In genomic region chr7:139319006-139319411, GRCm38 (mm10) we compare ENCODE assay signal across 8 mouse cellular contexts.
DNase-seq lines count a peak whose midpoint lies in the region; ATAC-seq and TF ChIP-seq lines count a peak whose summit lies in the region.

No protein-coding gene starts in this region.

- H3K27me3 ChIP-seq in heart, embryonic 15.5 days = no peaks in the 10 kb centered on the region
- no peaks in the 10 kb centered on the region for H3K27me3 ChIP-seq in limb, embryonic 14.5 days (ENCODE audit: control insufficient read depth, insufficient read depth, low read length)

- ATAC-seq in heart, embryonic 15.5 days (replicated peaks; ENCODE audit: insufficient number of reproducible peaks, insufficient read depth, low FRiP score, low read depth) = peak; percentile 85
- ATAC-seq in limb, embryonic 14.5 days (ENCODE audit: low FRiP score, low read depth) = no peak

- DNase-seq in cerebellum, postnatal 14 days = peak; percentile 44 to 58
- DNase-seq in cerebellum, adult 8-10 months = no peak
- peak; percentile 72 for DNase-seq in Muller cell, postnatal 12 days (ENCODE audit: inconsistent ontology term)
- DNase-seq in limb, embryonic 14.5 days (ENCODE audit: low spot score) = peak; percentile 68
- DNase-seq in testis, postnatal 14 days (ENCODE audit: low spot score) = no peak
- DNase-seq in thymus, postnatal 25 days = no peak
- no peak for DNase-seq in thymus, postnatal 4 days

- no peaks in the 10 kb centered on the region for H3K9me3 ChIP-seq in heart, embryonic 15.5 days (replicated peaks)
- H3K9me3 ChIP-seq in limb, embryonic 14.5 days (ENCODE audit: control insufficient read depth, low read length) = no peaks in the 10 kb centered on the region

- TF ChIP-seq POLR2A in limb, embryonic 14.5 days (IDR thresholded peaks at IDR 0.05; ENCODE audit: borderline replicate concordance, extremely low read depth, insufficient read depth, insufficient read length) = no peak

- H3K36me3 ChIP-seq in heart, embryonic 15.5 days = no peaks in the 10 kb centered on the region
- no peaks in the 10 kb centered on the region for H3K36me3 ChIP-seq in limb, embryonic 14.5 days (ENCODE audit: control insufficient read depth, insufficient read depth, low read length)

- no peak overlapping the region for H3K4me3 ChIP-seq in heart, embryonic 15.5 days
- no peak overlapping the region for H3K4me3 ChIP-seq in limb, embryonic 14.5 days (replicated peaks; ENCODE audit: low read length)

- H3K27ac ChIP-seq in heart, embryonic 15.5 days = peak overlapping the region; percentile 91
- 0 out of 2 replicates have a peak overlapping the region, but pooled peaks have one; percentile 53 for H3K27ac ChIP-seq in limb, embryonic 14.5 days (replicated peaks; ENCODE audit: low read depth, low read length)

- no peak overlapping the region for H3K9ac ChIP-seq in heart, embryonic 15.5 days
- H3K9ac ChIP-seq in limb, embryonic 14.5 days (ENCODE audit: low read depth, low read length, severe bottlenecking) = 0 out of 2 replicates have a peak overlapping the region, but pooled peaks have one; percentile 3

- 0 out of 2 replicates have a peak overlapping the region, but pooled peaks have one; percentile 11 for H3K4me2 ChIP-seq in heart, embryonic 15.5 days
- no peak overlapping the region for H3K4me2 ChIP-seq in limb, embryonic 14.5 days (replicated peaks; ENCODE audit: low read depth, low read length, severe bottlenecking)

- peaks cover 30% of the 10 kb centered on the region for H3K4me1 ChIP-seq in heart, embryonic 15.5 days (replicated peaks)
- peaks cover 19% of the 10 kb centered on the region for H3K4me1 ChIP-seq in limb, embryonic 14.5 days (ENCODE audit: control insufficient read depth, insufficient read depth, low read length)

- WGBS in heart, embryonic 15.5 days = 24% methylated on average over 1 of the region's 1 CpGs
- 5% methylated on average over 1 of the region's 1 CpGs for WGBS in limb, embryonic 14.5 days

Comparison
In these comparisons a context has a peak if more than half of its experiments do, and no peak if none do; other contexts are left out.
1. DNase-seq: peak in cerebellum, postnatal 14 days (2 of 2), Muller cell, postnatal 12 days (single experiment) and limb, embryonic 14.5 days (single experiment); none in cerebellum, adult 8-10 months (single experiment), testis, postnatal 14 days (single experiment), thymus, postnatal 25 days (single experiment) and thymus, postnatal 4 days (single experiment).